Mouse (Mus musculus): ENCODE results near the gene Stpg2.
"Not testable (repeated sequence)": the region's sequence is repeated elsewhere in the genome, so short reads cannot be mapped to it uniquely, and the experiment has no call there.

Gene Stpg2

DNA sequence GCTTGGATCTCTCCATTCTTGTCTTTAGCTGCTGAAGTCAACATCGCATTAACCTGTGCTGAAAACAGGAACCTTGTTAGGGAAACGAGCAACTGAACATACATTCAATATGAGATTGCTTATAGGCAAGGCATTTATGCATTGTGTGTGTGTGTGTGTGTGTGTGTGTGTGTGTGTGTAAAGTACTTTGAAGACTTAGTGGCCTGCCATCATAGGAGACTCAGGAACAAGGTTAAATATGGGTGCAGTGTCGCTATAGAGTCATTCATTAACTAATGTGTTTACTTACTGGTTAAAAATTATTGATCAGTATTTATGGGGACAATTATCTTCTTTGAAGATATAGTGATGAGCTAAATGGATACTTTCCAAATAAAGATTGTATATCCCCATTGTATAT, 199.2 kb downstream of the Stpg2 start:
- in situ Hi-C loops (cut with MboI, MseI), result no loop called here

DNA sequence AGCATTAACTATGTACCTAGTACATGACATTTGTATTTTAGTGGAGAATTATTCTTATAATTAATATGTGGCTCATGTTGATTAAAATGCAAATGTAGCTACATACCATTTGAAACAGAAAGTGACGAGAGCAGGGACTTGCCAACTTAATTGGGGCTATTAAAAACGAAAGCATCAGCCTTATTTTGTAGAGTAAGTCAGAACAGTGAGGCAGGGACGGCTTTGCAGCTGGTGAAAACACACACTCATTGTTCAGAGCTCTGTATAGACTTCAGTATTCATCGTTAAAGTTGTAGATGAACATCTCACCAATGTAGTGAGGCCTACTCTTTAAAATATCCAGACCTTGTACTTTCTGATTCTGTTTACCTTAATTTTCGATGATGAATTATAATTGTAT, 213.6 kb downstream of the Stpg2 start:
- in situ Hi-C loops (cut with MboI, MseI), result no loop called here

DNA sequence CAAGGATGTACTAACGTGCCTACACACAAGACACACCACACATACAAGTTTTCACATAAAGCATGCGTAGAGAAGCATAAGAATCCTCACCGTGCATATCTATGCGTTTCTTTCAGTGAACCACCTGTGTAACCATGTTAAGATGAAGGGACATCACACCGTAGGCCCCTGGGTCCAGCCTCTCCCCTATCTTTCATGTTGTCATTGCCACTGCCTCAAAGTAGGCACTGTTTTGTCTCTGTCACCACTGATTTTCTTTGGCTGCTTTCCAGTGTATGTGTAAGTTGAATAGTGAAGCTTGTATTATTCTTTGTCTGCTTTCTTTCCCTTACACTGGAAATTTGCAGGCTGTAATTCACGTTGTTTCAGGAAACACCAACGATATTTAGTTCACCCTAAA, 236.7 kb downstream of the Stpg2 start:
- in situ Hi-C loops (cut with MboI, MseI), result no loop called here

DNA sequence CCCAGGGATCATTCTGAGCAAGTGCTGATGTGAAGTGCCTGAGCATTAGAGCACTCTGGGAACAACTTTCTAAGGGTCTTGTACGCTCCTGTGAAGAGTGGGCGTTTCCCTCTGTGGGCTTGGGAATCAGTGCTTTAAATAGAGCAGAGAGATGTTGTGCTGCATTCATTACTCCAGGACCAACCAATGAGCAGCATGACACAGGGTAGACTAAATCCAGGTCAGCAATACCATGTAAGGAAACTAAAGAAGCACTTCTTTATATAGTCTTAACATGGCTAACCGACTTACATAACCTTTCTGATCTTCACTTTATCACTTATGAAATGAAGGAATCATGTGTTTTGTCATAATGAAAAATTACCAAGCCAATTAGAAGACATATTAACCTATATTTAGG, 290.4 kb downstream of the Stpg2 start:
- in situ Hi-C loops (cut with MboI, MseI), result loop anchor here (10.0 kb wide), 1 partner anchor 1859 kb away; no protein-coding TSS in a partner anchor

DNA sequence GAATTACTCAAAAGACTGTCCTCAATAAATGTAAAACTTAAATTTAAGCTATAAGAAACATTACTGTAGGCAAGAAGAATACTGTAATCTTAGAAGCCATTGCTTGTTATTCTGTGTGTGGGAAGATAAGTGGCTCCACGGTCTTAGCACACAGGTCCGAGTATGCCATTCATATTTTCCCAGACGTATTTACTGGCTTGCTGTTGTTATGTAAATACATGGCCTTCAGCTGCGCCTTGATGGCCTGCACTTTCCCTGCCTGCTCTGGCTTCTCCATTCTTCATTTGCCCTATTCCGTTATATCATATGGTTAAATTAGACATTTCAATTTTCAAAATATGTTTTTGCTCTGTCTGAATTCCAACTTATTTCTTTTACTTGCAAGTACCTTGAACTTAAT, 296.7 kb downstream of the Stpg2 start:
- in situ Hi-C loops (cut with MboI, MseI), result no loop called here

DNA sequence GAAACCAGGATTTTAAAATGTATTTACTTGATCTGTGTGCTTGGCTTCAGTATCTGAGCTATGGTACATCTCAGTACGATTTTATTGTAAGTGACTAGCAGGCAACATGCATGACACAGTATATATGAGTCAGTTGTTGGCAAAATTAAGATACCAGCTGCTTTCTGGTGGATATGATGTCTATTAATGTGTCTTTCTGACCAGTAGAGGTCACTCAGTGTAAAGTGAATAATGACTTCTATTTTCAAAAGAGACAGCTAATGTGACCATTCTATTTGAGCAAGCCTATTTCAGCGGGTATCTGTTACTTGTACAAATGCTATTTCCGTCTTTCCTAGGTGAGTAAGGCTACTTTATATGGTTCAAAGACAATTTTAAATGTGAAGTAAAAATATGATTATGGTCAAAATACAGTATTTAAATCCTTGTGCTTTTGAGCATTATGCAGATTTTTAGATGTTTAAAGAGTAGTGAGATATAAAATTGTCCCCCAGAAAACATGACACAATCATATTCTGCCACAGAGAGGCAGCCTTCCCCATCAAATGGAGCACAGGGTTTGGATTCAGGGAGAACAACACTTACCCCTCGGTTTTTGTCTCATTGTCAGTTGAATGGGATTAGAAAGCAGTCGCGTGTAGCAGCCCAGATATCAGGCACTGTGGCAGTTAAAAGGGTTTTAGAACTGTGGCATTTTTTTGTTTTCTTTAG, 303.9 kb downstream of the Stpg2 start:
- in situ Hi-C loops (cut with MboI, MseI), result no loop called here

DNA sequence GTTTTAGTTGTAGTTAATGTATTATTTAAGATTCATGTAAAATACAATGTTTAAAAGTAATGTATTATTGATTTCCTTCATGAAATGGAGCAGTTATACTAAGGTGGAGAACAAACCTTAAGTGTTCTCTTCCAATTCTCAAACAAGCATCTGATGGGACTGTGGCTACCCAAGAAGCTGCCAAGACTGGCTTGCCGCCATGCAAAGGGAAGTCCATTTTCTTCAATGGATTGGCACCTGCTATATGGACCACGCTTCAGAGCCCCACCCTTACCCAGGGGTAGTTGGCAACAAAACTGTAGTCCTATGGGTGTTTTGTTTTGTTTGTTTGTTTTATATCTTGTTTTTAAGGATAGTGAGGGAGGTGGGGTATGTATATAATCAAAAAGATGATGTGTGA, 373.0 kb downstream of the Stpg2 start:
- in situ Hi-C loops (cut with MboI, MseI), result no loop called here

DNA sequence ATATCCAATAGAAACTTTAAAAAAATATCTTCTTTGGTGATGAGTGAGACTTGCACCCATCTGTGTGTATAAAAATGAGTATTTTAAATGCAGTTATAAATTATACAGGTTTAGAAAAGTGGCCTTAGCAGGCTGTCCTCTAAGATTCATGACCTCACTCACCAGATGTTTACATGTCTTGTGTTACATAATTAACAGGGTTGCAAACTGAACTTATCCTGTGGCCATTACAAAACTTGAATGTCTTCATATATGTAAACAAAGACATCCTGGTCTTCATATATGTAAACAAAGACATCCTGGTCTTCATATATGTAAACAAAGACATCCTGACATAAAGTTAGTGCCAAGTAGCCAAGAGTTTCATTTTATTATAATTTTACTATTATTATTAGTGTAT, 375.8 kb downstream of the Stpg2 start:
- in situ Hi-C loops (cut with MboI, MseI), result no loop called here

DNA sequence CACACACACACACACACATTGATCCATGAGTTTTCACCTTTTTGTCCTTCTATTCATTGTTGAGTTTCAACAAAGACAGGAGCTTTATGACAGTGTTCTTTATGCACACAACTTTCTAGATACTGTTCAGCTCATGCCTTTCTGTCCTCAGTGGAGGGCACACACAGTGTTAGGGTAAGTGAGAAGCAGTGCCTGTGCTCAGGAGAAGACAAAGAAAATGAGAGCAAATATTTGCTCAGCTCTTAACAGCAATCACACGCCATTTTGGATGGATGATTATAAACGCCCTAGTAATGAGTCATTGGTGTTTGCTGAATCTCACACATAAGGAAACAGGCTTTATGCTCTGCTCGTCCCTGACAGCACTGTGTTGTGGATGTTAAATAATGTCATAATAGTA, 394.0 kb downstream of the Stpg2 start:
- in situ Hi-C loops (cut with MboI, MseI), result no loop called here

DNA sequence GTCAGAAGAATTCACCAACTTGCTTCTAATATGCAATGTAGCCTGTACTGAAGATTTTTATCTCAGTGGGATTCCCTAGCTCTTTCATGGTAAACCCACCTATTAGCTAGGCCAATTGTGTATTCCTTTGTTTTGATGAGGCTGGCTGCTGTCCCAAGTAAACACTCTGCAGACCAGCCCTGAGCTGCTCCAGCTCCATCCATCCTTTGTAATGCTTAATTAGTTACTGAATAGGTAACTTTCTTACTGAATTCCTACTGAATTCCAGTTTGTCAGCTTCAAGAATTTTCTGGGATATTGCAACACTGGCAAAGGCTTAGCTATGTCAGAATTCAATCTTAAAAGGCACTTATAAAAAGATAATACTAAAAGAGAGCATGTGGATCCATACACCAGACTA, 402.8 kb downstream of the Stpg2 start:
- in situ Hi-C loops (cut with MboI, MseI), result not testable (repeated sequence)

DNA sequence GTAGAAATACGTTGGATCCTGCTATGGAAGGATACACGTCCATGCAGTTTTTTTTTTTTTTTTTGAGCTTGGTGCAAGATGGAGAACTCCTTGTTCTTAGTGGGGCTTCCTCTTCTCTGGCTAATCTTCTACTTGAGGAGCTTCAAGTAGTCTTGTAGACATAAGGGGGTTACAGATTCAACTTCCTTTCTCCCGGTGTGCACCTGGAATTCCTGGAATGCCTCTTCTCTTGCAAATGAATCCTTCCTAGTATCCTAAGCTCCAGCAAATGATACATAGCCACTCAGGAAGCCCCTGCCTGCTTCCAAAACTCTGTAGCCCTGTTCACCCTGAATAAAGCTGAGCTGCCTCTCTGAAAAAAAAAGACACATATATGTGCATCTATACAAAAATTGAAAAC, 409.1 kb downstream of the Stpg2 start:
- in situ Hi-C loops (cut with MboI, MseI), result no loop called here

DNA sequence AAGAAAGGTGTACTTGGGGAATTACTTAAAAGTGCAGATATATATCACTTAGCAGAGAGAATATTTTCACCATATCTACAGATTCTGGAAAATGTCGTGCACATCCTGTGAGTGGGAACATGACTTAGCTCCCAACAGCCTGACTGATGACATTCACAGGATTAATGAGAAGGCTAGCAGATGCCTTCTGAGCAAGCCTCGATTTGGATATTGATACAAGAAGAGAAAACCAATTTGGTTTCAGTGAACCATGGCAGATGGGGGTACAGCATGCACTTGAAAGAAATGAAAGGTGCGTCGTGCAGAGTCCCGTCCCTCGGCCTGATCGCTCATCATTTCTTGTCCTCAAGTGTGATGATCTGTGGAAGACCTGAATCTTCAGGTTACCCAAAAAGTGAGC, 410.3 kb downstream of the Stpg2 start:
- in situ Hi-C loops (cut with MboI, MseI), result no loop called here

DNA sequence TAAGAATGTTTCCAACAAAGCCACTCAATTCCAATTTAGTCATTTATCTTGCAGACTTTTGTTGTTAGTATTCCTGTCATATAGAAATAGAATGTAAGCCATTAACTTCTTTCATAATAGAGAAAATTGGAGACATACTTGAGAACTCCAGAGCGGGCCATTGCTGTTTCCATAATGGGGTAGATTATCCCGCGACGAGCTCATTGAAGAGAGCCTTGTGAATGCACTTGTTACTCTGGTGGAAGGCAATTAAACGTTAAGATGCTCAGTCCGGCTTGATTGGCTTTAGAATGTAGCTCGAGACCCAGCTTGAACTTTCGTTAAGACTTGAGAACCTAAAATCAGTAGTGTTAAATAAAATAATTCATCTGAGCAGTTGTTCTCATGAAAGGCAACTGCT, 432.4 kb downstream of the Stpg2 start:
- in situ Hi-C loops (cut with MboI, MseI), result no loop called here

DNA sequence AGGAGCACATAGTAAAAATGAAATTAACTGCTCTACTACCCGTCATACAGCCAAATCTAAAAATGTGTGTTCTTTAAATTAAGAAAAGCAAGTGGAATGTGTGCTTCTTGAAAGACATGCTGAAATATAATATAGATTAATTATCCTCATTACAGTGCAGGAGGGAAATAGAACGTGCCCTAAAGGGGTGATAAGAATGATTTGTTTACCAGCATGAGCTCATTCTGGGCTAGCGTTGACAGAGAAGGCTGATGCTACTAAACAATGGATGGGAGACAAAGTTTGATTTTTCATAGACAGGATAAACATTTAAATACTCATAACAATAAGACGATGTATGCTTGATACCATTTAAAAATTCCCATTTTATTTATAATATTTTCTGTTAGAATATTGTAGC, 446.0 kb downstream of the Stpg2 start:
- in situ Hi-C loops (cut with MboI, MseI), result no loop called here

DNA sequence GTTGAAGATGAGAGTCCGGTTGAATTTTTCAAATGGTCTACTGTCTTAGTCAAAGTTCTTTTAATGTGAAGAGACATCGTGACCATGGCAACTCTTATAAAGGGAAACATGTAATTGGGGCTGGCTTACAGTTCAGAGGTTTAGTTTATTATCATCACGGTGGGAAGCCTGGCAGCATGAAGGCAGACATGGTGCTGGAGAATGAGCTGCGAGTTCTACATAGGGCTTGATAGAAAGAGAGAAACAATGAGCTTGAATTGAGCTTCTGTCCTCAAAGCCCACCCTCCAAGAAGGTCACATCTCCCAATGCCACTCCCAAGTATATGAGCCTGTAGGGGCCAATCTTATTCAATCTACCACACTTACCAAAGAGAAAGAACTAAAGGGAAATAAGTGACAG, 453.9 kb downstream of the Stpg2 start:
- in situ Hi-C loops (cut with MboI, MseI), result no loop called here

DNA sequence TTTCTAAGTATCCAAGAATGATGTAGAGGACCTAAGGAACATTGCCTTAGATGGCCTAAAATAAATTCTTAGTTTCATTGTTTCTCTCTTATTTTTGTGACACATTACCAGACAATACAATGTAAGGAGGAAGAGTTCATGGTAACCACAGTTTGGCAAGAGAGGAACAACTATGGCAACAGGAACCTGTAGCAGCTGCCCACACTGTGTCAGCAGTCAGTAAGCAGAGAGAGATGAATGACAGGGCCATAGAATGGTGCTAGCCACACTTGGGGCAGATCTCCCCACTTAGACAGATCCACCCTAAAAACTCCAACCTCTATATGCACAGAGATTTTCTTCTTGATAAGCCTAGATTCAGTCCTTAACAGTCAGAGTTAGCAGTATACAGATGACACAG, 456.7 kb downstream of the Stpg2 start:
- in situ Hi-C loops (cut with MboI, MseI), result no loop called here

DNA sequence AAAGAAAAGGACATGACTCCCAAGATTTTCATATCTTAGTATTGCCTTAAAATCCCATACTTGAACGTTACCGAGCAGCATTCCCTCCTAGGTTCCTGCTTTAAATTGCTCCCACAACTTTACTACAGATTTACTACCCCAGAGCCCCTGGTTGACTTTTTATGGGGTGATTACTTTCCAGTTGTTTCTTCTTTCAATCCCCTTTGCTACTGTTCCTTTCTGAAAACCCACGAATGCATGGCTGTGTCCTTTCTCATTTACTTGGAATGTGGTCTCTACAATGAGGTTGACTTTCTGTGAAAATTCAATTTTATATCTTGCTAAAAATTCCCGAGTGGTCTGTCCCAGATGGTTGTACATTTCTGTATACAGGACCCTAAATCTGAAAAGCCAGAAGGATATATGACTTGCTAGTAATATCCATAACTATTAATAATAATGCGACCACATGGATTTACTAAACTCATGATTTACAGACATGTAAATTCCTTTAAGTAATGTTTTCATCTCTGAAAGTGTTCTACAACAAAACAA, 458.3 kb downstream of the Stpg2 start:
- in situ Hi-C loops (cut with MboI, MseI), result no loop called here

DNA sequence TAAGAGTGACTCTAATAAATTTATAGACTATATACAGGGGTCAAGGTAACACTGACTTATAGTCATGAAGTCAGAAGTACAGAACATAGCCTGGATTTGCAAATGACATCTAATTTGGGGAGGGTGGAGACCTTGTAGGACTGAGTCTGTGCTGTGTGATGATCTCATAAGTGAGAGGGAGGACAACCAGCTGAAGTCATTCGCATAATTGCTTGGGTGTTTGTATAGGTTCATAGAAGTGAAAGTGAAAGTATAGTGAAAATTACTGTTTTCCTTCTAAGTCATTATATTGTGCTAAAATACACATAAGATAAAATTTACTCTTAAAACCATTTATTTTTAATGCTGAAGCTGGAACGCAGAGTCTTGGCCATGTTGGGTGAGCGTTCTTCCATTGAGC, 459.6 kb downstream of the Stpg2 start:
- in situ Hi-C loops (cut with MboI, MseI), result no loop called here

DNA sequence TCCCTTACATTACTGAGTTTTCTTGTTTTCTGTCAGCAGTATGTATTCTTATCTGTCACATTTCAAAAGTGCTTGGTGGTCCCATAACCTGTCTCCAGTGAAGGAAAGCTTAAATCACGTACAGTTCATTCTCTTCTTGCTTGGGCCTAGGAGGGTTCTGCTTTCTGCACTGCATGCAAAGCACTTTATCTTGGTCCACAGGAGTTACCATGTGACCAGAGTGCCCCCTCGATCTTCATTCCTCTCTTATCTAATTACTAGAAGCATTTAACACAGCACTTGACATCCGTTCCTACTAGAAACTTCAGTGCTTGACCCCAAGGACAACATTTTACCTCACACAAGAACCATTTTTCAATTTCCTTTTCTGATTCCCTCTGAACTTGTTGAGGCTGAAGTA, 470.7 kb downstream of the Stpg2 start:
- in situ Hi-C loops (cut with MboI, MseI), result no loop called here

DNA sequence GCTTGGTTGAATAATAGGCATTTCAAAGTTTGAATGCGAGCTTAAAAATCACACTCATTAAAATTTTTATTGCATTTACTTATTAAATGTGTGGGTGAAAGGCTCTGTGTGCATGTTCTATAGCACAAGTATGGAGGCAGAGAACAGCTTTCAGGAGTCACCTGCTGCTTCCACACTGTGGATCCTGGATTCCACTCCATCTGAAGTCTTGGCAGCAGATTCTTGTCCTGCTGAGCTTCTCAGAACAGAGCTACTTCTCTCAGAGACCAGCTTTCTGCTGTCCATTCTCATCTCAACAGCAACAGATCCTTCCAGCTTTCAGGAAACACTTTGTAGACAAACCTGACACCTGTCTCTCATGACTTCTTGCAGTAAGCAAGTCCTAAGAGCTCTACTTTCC, 471.2 kb downstream of the Stpg2 start:
- in situ Hi-C loops (cut with MboI, MseI), result no loop called here

DNA sequence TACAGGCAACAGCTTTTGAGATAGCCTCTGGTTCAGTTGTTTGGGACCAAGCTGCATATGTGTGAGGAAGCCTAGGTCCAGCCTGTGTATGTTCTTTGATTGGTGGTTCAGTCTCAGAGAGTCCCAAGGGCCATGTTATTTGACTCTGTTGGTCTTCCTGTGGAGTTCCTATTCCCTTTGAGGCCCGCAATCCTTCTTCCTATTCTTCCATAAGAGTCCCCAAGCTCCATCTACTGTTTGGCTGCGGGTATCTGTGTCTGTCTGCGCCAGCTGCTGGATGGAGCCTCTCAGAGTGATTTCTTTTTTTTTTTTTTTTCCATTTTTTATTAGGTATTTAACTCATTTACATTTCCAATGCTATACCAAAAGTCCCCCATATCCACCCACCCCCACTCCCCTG, 498.7 kb downstream of the Stpg2 start:
- in situ Hi-C loops (cut with MboI, MseI), result not testable (repeated sequence)

DNA sequence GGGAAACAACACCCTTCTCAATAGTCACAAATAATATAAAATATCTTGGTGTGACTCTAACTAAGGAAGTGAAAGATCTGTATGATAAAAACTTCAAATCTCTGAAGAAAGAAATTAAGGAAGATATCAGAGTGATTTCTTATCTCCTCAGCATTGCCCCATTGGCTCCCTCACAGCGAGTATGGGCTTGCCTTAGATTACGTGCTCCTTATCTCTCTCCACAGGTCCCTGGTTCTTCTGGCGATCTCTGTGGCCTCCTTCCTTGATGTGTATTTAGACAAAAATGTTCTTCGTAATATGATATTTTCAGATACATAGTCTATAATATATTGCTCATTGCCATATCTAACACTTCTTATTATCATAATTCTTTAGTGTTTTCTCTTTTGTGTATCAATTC, 501.9 kb downstream of the Stpg2 start:
- in situ Hi-C loops (cut with MboI, MseI), result not testable (repeated sequence)

DNA sequence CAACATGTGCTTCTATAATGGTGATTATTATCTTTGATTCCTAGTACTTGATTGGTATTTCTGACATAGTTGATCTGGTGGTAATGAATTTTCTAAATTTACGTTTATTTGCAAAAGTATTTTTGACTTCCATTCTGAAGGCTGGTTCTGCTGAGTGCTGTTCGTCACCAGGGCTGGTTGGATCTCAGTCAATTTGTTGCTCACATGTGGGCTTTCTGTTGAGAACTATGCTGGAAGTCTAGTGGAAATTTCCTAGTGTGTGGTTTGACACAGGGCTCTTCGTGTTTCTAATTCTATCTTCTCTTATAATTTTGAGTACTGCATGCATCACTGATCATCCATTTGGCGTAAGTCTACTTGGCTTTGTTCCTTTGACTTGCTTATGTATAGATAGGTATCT, 504.3 kb downstream of the Stpg2 start:
- in situ Hi-C loops (cut with MboI, MseI), result no loop called here

DNA sequence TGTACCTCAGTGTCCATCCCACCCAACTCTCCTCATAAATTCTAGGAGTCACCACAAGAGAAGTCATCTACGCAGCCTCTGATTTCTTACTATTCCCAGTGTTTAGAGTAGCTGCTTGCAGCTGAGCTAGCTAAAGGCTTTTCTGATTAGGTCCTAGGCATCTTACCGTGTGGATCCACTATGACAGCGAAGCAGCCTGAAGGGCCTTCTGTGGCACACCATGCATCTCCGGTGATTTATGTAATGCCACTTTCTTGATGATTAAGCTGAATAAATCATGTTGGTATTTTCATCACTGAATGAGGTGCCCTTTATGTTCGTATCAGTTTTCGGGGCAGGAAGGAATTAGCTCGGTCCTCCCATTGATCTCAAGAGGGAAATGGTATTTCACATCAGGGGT, 523.3 kb downstream of the Stpg2 start:
- in situ Hi-C loops (cut with MboI, MseI), result no loop called here

Data from T-helper 1 cell (primary cell).